Mouse (Mus musculus) layer of hippocampus, adult 2 months (tissue): ENCODE data around the gene Rhou. TPM values are rescaled to one million over a fixed set of nuclear protein-coding genes. Genes with fewer than 3 reads are reported as not detected.

Source experiments
- DNase-seq, 2 experiments: peaks; one replicate each; pipeline ENCODE4 v3.0.0; 2022; ENCODE audit warnings: low spot score in 2 of 2
- H3K27ac ChIP-seq: fragments of 200-600 bp; 2 replicates; pipeline ENCODE4 v1.8.1; 2022
- H3K4me3 ChIP-seq: fragments of 200-600 bp; 2 replicates; pipeline ENCODE4 v1.8.1; 2022; ENCODE audit warnings: mild to moderate bottlenecking
- CTCF ChIP-seq: fragments of 200-600 bp; conservative IDR thresholded peaks from 2 replicates; pipeline ENCODE4 v1.8.1; 2022; ENCODE audit warnings: antibody characterized with exemption, mild to moderate bottlenecking, moderate library complexity
- total RNA-seq, 2 experiments: library from RNA; stranded (reverse); gene quantifications; 2 replicates each; pipeline ENCODE4 v1.2.3; 2021

Rhou gene
- total RNA-seq, 2 experiments from 2014 or later: 43.9 to 44.7 TPM

DNA sequence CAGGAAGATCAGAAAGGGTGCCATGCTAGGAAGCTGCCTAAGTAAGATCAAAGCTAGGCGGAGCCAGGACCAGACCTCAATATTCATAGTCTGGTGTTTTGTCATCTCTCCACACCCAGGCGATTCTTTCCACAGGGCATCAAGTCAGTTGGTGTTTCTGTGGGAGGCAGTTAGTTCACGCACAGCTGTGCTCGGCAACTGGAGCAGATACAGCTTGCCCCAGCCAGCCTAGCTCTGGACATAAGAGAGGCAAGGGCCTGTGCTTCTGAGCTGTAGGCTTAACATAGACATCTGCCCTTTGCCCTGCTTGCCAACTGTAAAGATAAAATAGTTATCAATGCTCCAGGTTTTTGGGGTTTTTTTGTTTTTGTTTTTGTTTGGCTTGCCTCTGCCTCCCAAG is 21.5 kb upstream of the Rhou start:
- Histone ChIP-seq H3K27ac (no peak overlapping the region), H3K4me3 (no peak overlapping the region)
- TF ChIP-seq CTCF: no peak
- DNase-seq: no peak

DNA sequence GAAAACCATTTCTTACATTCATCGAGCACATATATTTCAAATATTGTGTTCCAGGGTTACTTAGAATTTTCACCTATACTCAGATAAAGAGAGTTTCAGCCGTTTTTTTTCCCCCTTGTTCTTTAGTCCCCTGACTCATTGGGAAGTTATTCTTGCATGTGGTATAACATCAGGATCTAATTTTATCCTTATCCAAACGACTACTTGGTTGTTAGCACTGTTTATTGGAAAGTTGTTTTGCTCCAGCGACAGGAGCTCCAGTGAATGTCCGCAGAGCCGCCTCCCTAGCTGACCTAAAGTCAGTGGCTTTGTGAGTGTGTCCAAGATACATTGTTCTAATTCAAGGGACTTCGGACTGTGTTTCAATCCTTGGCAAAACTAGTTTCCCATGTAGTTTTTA is 19.9 kb upstream of the Rhou start:
- DNase-seq: peak in 1 of 2 experiments; percentile 2
- no peak overlapping the region for H3K4me3 ChIP-seq
- no peak overlapping the region for H3K27ac ChIP-seq
- TF ChIP-seq CTCF: no peak

DNA sequence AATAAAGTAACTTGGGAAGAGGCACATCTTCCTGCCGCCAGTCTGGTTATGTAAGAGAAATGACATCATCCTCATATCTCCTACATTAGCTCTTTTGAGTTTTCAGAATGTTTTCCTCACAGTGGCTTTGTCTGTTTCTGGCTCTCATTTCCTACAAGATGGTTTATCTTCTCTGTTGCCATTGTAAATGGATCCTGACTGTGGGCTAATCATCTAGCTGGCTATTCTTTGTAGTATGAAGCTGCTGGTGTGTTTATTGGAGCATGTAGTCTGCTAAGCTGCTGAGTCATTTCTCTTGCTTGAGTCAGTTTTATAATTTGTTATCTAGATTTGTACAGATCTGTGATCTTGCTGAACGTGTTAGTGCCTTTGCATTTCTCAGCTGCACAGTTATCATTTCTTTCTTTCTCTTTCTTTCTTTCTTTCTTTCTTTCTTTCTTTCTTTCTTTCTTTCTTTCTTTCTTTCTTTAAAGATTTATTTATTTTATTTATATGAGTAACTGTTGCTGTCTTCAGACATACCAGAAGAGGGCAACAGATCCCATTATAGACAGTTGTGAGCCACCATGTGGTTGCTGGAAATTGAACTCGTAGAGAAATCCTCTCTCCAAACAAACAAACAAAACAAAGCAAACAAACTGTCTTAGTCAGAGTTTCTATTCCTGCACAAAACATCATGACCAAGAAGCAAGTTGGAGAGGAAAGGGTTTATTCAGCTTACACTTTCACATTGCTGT is 19.2 kb upstream of the Rhou start:
- Histone ChIP-seq H3K27ac (peak overlapping the region; percentile 72; the same call in 1 of the 2 replicates), H3K4me3 (no peak overlapping the region)
- peak; percentile 60 for TF ChIP-seq CTCF
- peak; percentile 8 to 26 for DNase-seq

DNA sequence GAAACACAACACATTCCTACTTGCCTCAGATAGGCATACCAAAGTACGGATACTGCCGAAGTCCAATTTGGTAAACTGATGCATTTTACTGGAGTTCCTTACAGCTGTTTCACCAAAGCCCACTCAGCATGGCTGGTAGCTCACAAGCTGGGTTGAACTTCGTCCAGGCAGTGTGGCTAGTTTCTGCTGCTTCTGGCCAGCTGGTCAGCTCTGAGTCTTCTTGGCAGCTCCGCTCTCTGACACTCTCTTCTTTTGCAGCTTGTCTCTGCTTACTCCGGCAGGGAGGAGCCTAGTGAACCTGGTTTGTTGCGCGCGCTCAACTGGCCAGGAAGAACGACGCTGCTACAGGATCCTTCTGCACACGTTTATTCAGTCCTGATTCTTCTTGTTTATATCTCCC is 18.1 kb upstream of the Rhou start:
- no peak for TF ChIP-seq CTCF
- no peak overlapping the region for H3K27ac ChIP-seq
- H3K4me3 ChIP-seq: no peak overlapping the region
- DNase-seq: peak in 1 of 2 experiments; percentile 5

DNA sequence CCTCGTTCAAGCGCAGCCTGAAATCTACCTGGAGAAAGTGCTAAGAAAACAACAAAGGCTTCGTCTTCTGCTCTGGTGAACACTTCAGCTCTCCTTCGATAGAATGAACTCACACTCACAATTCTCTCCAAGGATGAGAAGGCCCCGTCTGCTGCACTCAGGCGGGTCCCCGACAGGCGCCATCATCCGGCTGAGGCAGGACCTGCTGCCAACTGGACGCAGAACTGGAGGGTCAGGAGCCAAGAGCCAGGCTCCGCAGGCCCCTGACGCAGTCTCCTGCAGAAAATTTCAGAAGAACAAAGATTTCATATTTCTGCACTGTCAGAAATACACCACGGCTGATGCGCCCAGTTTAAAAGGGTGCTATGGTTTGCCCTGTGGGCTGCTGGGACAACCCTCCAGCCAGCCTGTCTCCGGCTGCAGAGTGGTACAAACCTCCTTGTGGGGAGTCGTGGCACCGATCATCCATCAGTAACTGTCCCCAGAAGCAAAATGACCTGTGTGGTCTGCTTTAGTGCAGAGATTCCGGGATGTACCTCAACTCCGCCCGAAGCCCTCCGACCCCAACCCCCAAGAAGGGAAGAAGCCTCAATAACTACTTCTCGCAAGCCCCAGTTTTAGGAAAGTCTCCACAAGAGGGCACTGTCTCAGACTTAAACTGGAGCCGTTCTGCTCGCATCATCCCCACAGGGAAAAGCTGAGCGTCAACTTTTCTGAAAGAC is 10.2 kb upstream of the Rhou start:
- H3K4me3 ChIP-seq: peak overlapping the region; percentile 37
- DNase-seq: peak; percentile 61 to 73
- TF ChIP-seq CTCF: peak; percentile 84
- no peak overlapping the region for H3K27ac ChIP-seq

DNA sequence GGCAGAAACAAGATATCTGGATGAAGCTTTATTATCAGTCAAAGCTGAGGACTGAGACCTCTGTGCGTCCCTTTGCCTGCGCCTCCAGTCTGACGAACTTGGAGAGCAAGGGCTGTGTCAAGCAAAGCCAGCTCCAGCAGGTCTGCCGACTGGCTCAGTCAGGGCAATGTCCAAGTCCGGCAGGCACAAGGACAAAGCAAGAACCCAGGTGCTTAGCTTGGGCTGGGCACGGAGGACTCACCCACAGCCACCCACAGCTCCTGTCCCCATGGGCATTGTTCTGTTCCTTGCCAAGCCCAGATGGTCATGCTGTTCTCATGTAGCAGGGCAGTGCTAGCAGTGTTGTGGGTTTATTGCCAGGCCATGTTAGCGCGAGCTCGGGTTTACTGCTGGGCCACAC is 8.5 kb upstream of the Rhou start:
- no peak for TF ChIP-seq CTCF
- H3K4me3 ChIP-seq: no peak overlapping the region
- no peak for DNase-seq
- no peak overlapping the region for H3K27ac ChIP-seq

DNA sequence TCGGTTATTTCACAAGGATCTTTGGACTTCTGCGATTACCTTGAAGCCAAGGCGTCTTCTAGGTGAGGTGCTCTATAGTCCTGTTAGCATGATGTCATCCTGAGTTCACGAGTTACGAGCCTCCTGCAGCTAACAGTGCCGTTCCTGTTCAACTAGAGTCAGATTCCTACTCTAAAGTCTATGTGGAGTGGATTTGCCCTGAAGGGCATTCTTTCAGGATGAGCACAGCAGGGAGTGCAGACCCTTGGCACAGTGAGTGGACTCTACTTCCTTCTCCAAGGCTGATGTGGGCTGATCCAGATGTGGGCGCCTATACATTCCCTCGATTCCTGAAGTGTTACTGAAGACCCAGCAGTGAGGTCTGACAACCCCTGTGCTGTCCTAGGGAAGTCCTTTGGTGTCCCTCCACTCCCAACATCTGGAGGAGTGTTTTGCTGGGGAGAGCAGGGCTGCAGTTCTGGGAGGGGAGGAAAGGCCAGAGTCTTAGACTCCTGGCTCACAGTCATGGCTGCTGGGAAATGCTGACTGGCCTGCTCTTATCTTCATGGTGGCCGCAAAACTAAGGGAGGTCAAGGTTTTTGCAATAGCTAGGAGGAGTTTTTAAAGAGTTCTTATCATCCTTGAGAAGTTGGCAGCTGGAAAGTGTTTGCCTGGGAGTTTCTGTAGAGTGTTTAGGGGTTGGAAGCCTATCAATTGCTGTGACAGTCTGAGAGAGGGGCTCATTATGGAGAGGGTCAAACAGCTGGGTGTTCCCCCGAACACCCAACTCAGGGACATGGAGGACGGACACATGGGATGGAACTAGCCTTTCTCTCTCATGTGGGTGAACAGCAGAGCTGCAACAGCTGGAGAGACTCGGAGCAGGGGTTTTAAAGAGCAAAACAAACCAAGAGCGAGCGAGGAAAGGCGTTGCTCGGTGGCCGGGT is 5.2 kb upstream of the Rhou start:
- Histone ChIP-seq H3K27ac (no peak overlapping the region), H3K4me3 (no peak overlapping the region)
- DNase-seq: no peak
- TF ChIP-seq CTCF: no peak

DNA sequence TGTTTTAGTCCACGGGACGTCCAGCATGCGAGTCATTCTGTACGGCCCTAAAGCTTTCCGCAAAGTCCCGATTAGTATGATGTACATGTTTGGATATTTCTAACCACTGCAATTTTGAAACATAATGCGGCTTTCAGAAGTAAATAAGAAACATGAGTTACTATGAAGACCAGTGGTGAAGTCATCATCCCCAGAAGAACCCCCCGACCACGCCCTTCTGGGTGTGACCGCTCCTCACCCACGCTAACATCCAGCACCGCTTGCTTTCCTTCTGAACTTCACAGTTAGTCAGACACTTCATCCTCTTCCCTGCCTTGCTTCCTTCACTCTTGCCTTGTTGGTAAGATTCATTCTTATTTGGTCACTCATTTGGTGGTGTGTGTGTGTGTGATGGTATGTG is 4.2 kb upstream of the Rhou start:
- TF ChIP-seq CTCF: no peak
- no peak for DNase-seq
- Histone ChIP-seq H3K4me3 (no peak overlapping the region), H3K27ac (no peak overlapping the region)

DNA sequence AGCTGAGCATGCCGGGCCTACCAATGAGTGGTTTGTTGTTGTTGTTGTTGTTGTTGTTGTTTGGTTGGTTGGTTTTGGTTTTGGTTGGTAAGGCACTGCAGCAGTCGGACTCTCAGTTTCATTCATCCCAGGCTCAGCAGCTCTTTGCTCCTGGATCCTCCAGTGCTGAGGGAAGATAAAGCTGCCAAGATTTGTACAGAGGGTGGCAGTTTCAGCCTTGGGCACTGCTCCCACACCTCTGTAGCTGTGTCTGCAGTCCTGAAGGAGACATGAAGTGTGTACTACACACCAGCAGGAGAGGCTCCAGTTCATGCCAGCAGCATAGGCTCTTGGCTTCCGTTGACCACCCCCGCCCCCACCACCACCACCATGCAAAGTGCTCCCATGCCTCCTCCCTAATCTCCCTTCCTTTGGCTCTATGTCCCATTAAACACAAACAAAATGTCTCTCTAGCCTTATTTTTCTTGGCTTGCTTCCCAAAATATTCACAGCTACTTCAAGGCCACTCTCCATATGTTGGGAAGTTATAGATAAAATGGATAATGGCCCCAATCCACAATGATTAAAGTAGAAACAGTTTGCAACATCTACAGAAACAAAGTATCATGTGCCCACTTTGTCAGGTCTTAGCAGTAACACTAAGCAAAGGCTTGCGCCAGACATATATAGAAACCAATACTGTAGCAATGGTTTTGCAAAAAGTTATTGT is 2.2 kb upstream of the Rhou start:
- DNase-seq: no peak
- TF ChIP-seq CTCF: no peak
- H3K4me3 ChIP-seq: no peak overlapping the region
- H3K27ac ChIP-seq: no peak overlapping the region

DNA sequence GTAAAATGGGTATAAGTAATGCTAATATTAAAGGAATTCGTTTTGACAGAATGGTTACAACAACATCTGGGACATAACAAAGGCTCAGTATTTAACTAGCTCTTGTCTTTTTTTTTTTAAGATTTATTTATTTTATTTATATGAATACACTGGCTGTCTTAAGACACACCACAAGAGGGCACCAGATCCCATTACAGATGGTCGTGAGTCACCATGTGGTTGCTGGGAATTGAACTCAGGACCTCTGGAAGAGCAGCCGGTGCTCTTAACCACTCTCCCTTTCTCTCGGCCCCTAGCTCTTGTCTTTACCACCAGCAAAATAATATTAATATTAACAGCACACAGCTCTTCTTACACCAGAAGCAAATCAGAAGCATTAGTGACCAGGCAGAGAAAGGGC is 1.1 kb upstream of the Rhou start:
- no peak overlapping the region for H3K4me3 ChIP-seq
- H3K27ac ChIP-seq: no peak overlapping the region; the same call in 1 of the 2 replicates
- DNase-seq: no peak
- peak; percentile 77 for TF ChIP-seq CTCF

DNA sequence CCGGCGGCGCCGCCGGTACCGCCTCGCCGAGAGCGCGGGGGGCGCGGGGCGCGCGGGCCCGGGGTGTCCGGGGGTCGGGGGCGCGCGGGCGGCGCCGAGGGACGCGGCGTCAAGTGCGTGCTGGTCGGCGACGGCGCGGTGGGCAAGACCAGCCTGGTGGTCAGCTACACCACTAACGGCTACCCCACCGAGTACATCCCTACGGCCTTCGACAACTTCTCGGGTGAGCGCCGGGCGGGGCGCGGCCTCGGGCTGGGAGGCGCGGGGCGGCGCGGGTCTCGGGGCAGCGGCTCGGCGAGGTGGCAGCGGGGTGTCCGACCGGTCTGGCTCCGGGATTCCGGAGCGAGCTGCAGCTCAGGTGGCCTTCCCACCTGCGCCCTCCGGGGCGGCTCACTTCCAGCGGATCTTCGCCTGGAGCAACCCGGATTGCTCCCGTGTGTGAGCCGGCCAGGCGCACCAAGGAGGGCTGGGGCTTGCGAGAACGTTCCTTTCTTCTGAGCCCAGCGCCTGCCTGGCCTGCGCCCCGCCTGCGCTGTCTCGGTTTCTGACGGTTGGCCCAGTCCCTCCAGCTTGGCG is 353 bp downstream of the Rhou start:
- peak; percentile 55 to 56 for DNase-seq
- H3K27ac ChIP-seq: peak overlapping the region; percentile 96
- peak overlapping the region; percentile 76 for H3K4me3 ChIP-seq
- no peak for TF ChIP-seq CTCF

DNA sequence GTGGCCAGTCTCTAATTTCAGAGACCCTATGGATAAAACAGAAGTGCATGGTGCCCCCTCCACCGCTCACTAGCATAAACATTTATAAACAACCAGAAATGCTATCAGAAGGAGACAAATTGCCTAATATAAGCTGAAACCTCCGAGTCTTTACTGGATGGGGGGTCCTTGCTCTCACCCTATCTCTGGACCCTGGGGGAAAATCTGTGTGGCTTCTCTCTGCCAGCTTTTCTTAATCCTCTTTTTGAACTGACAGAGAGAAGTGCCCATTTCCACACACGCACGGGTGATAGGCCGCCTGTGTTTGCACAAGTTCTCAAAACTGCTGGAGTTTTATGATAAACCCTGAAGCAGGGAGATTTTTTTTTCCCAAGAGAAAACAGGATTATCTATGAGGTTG is 1.0 kb downstream of the Rhou start:
- no peak for TF ChIP-seq CTCF
- H3K4me3 ChIP-seq: peak overlapping the region; percentile 76
- H3K27ac ChIP-seq: peak overlapping the region; percentile 96
- no peak for DNase-seq
